Mouse (Mus musculus) ES-Bruce4 (cell line): ENCODE results near the gene Scrg1.

ENCODE experiments used
- CTCF ChIP-seq: IDR thresholded peaks from one replicate; pipeline ENCODE4 v1.8.1; 2011; ENCODE audit warnings: low read depth, low read length
- POLR2A ChIP-seq: IDR thresholded peaks from one replicate; pipeline ENCODE4 v1.8.1; 2011; ENCODE audit warnings: low read length; ENCODE audit not compliant: insufficient read depth

- TF ChIP-seq CTCF = no peak
- no peak for TF ChIP-seq POLR2A
Measured at GRCm38 (mm10) chr8:57457152-57457551, 1.4 kb downstream of the Scrg1 start.
